Mouse (Mus musculus): ENCODE measurements at regions not wholly inside any gene's neighbourhood (a gene's known extent, or its start where the extent isn't known, plus 50 kb on each side); places are given as distances from the start of the nearest gene placed in this dataset.

GRCm38 (mm10) chr2:139230453-139230852 is 263.3 kb upstream of the Sptlc3 start:
- Histone ChIP-seq H3K4me1 (ENCODE audit: control insufficient read depth, insufficient read depth, low read length) (no peaks in the 10 kb centered on the region), H3K9ac (replicated peaks; ENCODE audit: low read depth, low read length) (no peak overlapping the region), H3K27me3 (ENCODE audit: control insufficient read depth, insufficient read depth, low read length) (no peaks in the 10 kb centered on the region), H3K27ac (ENCODE audit: low read length) (no peak overlapping the region), H3K4me2 (replicated peaks; ENCODE audit: low read depth, low read length) (no peak overlapping the region), H3K36me3 (ENCODE audit: control insufficient read depth, insufficient read depth, low read length) (no peaks in the 10 kb centered on the region), H3K9me3 (ENCODE audit: control insufficient read depth, low read depth, low read length) (no peaks in the 10 kb centered on the region), H3K4me3 (ENCODE audit: low read depth, low read length) (no peak overlapping the region)
- no peak for ATAC-seq (ENCODE audit: insufficient number of reproducible peaks, insufficient read depth, low FRiP score, low read depth)
- WGBS = 61% methylated on average over 3 of the region's 3 CpGs

DNA sequence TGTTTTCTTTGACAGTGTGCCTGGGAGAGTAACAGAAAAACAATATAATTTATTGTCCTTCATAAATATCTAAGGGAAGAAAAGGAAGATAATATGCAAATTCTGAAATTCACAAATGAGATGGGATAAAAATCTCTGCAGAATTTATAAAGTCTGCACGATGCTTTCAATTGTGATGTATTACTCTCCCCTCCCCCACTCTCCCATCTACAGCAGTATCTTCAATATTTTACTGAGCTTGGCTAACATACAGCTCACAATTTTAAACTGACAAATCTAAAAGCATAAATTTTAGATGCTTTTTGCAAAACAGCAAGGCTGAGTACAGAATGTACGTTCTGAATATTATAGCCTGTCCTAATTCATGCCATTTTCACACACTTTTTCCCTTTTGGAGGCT is 243.6 kb upstream of the Sptlc3 start:
- no peaks in the 10 kb centered on the region for H3K9me3 ChIP-seq (ENCODE audit: control insufficient read depth, low read depth, low read length)
- ATAC-seq (ENCODE audit: insufficient number of reproducible peaks, insufficient read depth, low FRiP score, low read depth) = no peak
- WGBS = 68% methylated on average over 2 of the region's 2 CpGs

GRCm38 (mm10) chr2:139267119-139267518 is 226.6 kb upstream of the Sptlc3 start:
- H3K4me3 ChIP-seq (ENCODE audit: low read depth, low read length) = no peak overlapping the region
- ATAC-seq (ENCODE audit: insufficient number of reproducible peaks, insufficient read depth, low FRiP score, low read depth) = no peak
- no peak overlapping the region for H3K9ac ChIP-seq (replicated peaks; ENCODE audit: low read depth, low read length)

More for the DNA sequence above, 243.6 kb upstream of the Sptlc3 start:
- no peak overlapping the region for H3K27ac ChIP-seq (ENCODE audit: low read length)
- no peaks in the 10 kb centered on the region for H3K27me3 ChIP-seq (ENCODE audit: control insufficient read depth, insufficient read depth, low read length)
- no peak overlapping the region for H3K4me3 ChIP-seq (ENCODE audit: low read depth, low read length)
- H3K36me3 ChIP-seq (ENCODE audit: control insufficient read depth, insufficient read depth, low read length) = no peaks in the 10 kb centered on the region
- H3K4me2 ChIP-seq (replicated peaks; ENCODE audit: low read depth, low read length) = no peak overlapping the region
- H3K9ac ChIP-seq (replicated peaks; ENCODE audit: low read depth, low read length) = no peak overlapping the region
- no peaks in the 10 kb centered on the region for H3K4me1 ChIP-seq (ENCODE audit: control insufficient read depth, insufficient read depth, low read length)

GRCm38 (mm10) chr2:139276581-139276980 is 217.1 kb upstream of the Sptlc3 start:
- Histone ChIP-seq H3K9ac (replicated peaks; ENCODE audit: low read depth, low read length) (no peak overlapping the region), H3K9me3 (ENCODE audit: control insufficient read depth, low read depth, low read length) (no peaks in the 10 kb centered on the region), H3K4me3 (ENCODE audit: low read depth, low read length) (no peak overlapping the region), H3K4me1 (ENCODE audit: control insufficient read depth, insufficient read depth, low read length) (no peaks in the 10 kb centered on the region), H3K27ac (ENCODE audit: low read length) (no peak overlapping the region), H3K4me2 (replicated peaks; ENCODE audit: low read depth, low read length) (no peak overlapping the region), H3K36me3 (ENCODE audit: control insufficient read depth, insufficient read depth, low read length) (no peaks in the 10 kb centered on the region), H3K27me3 (ENCODE audit: control insufficient read depth, insufficient read depth, low read length) (no peaks in the 10 kb centered on the region)
- WGBS = 74% methylated on average over 5 of the region's 5 CpGs
- no peak for ATAC-seq (ENCODE audit: insufficient number of reproducible peaks, insufficient read depth, low FRiP score, low read depth)

More at GRCm38 (mm10) chr2:139267119-139267518, 226.6 kb upstream of the Sptlc3 start:
- Histone ChIP-seq H3K36me3 (ENCODE audit: control insufficient read depth, insufficient read depth, low read length) (no peaks in the 10 kb centered on the region), H3K27ac (ENCODE audit: low read length) (no peak overlapping the region), H3K4me1 (ENCODE audit: control insufficient read depth, insufficient read depth, low read length) (no peaks in the 10 kb centered on the region), H3K4me2 (replicated peaks; ENCODE audit: low read depth, low read length) (no peak overlapping the region), H3K9me3 (ENCODE audit: control insufficient read depth, low read depth, low read length) (no peaks in the 10 kb centered on the region), H3K27me3 (ENCODE audit: control insufficient read depth, insufficient read depth, low read length) (no peaks in the 10 kb centered on the region)
- 90% methylated on average over 2 of the region's 2 CpGs for WGBS

DNA sequence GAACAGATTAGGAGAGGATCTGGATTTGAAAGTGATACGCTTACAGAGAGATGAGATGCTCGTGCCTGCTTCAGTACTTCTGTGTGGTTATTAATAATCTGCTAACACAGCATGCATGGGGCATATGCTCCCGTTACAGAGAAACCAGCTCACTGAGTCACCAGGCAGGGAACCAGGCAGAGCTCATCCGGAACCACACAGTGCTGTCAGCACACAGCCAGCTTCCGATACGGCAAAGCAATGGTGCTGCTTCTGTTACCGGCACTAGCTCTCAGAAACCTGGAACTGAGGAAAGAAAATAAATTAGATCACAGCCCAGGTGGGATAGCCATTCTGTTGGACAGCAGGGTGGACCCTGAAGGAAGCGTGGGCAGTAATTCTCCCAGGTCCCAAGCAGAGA is 216.1 kb upstream of the Sptlc3 start:
- Histone ChIP-seq H3K36me3 (ENCODE audit: control insufficient read depth, insufficient read depth, low read length) (no peaks in the 10 kb centered on the region), H3K4me3 (ENCODE audit: low read depth, low read length) (no peak overlapping the region), H3K4me1 (ENCODE audit: control insufficient read depth, insufficient read depth, low read length) (no peaks in the 10 kb centered on the region), H3K27ac (ENCODE audit: low read length) (no peak overlapping the region), H3K4me2 (replicated peaks; ENCODE audit: low read depth, low read length) (no peak overlapping the region), H3K9me3 (ENCODE audit: control insufficient read depth, low read depth, low read length) (no peaks in the 10 kb centered on the region), H3K27me3 (ENCODE audit: control insufficient read depth, insufficient read depth, low read length) (no peaks in the 10 kb centered on the region), H3K9ac (replicated peaks; ENCODE audit: low read depth, low read length) (no peak overlapping the region)
- WGBS = 88% methylated on average over 8 of the region's 8 CpGs
- no peak for ATAC-seq (ENCODE audit: insufficient number of reproducible peaks, insufficient read depth, low FRiP score, low read depth)

DNA sequence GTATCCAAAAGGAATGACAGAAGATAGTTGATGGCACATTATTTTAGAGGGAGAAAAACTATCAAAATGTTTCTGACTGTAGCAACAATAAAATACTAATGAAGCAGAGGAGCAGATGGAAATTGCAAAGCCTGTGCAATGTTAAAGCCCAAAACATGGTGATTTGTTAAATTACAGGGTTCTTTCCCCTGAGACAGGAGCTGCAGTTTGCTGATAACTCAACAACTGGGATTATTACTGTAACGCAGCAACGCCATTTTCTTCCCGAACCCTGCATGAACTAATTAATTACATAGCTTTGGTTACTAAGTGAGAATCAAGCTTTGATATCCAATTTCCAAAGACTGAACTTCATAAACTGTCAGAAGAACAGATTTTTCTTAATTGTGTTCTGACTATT is 212.7 kb upstream of the Sptlc3 start:
- WGBS = 67% methylated on average over 3 of the region's 3 CpGs
- no peak overlapping the region for H3K4me2 ChIP-seq (replicated peaks; ENCODE audit: low read depth, low read length)
- H3K9ac ChIP-seq (replicated peaks; ENCODE audit: low read depth, low read length) = no peak overlapping the region
- no peak for ATAC-seq (ENCODE audit: insufficient number of reproducible peaks, insufficient read depth, low FRiP score, low read depth)
- H3K4me3 ChIP-seq (ENCODE audit: low read depth, low read length) = no peak overlapping the region
- H3K9me3 ChIP-seq (ENCODE audit: control insufficient read depth, low read depth, low read length) = no peaks in the 10 kb centered on the region
- no peaks in the 10 kb centered on the region for H3K27me3 ChIP-seq (ENCODE audit: control insufficient read depth, insufficient read depth, low read length)
- H3K36me3 ChIP-seq (ENCODE audit: control insufficient read depth, insufficient read depth, low read length) = no peaks in the 10 kb centered on the region
- H3K27ac ChIP-seq (ENCODE audit: low read length) = no peak overlapping the region
- no peaks in the 10 kb centered on the region for H3K4me1 ChIP-seq (ENCODE audit: control insufficient read depth, insufficient read depth, low read length)

DNA sequence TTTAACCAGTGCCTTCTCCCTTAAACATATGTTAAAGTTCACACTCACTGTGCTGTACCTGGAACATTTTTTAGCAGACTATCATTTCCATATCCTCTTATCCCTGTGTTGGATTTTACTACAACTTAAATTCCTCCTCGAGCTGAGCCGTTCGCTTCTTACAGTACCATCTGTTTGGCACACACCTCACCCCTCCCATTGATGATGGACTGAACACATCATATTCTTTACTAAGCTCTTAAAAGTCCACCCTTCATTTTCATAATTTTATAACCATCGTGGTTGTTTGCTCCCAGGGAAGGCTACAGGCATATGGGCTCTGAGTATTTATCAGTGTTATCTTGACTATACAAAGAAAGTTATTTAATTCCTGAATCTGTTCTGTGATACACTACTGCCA is 209.4 kb upstream of the Sptlc3 start:
- H3K4me2 ChIP-seq (replicated peaks; ENCODE audit: low read depth, low read length) = no peak overlapping the region
- H3K9me3 ChIP-seq (ENCODE audit: control insufficient read depth, low read depth, low read length) = no peaks in the 10 kb centered on the region
- H3K27ac ChIP-seq (ENCODE audit: low read length) = no peak overlapping the region
- H3K27me3 ChIP-seq (ENCODE audit: control insufficient read depth, insufficient read depth, low read length) = no peaks in the 10 kb centered on the region
- WGBS = 79% methylated on average over 4 of the region's 4 CpGs
- no peaks in the 10 kb centered on the region for H3K4me1 ChIP-seq (ENCODE audit: control insufficient read depth, insufficient read depth, low read length)
- H3K9ac ChIP-seq (replicated peaks; ENCODE audit: low read depth, low read length) = no peak overlapping the region
- ATAC-seq (ENCODE audit: insufficient number of reproducible peaks, insufficient read depth, low FRiP score, low read depth) = no peak
- no peak overlapping the region for H3K4me3 ChIP-seq (ENCODE audit: low read depth, low read length)
- H3K36me3 ChIP-seq (ENCODE audit: control insufficient read depth, insufficient read depth, low read length) = no peaks in the 10 kb centered on the region

DNA sequence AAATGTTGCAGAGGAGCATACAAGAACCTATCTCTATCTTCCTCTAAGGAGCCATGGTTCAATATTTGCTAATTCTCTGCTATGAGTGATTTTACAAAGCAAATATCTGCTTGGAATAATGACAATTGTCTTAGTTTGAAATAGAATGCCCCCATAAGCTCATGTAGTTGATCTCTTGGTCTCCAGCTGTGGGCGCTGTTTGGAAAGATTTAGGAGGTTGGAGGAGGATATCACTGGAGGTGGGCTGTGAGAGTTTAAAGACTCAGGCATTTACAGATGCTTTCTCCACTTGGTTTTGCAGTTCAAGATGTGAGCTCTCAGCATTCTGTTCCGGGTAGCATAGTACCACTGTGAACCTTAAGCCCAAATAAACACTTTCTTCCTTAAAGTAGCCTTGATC is 207.3 kb upstream of the Sptlc3 start:
- Histone ChIP-seq H3K4me1 (ENCODE audit: control insufficient read depth, insufficient read depth, low read length) (no peaks in the 10 kb centered on the region), H3K27me3 (ENCODE audit: control insufficient read depth, insufficient read depth, low read length) (no peaks in the 10 kb centered on the region), H3K9me3 (ENCODE audit: control insufficient read depth, low read depth, low read length) (no peaks in the 10 kb centered on the region), H3K4me2 (replicated peaks; ENCODE audit: low read depth, low read length) (no peak overlapping the region), H3K36me3 (ENCODE audit: control insufficient read depth, insufficient read depth, low read length) (no peaks in the 10 kb centered on the region), H3K9ac (replicated peaks; ENCODE audit: low read depth, low read length) (no peak overlapping the region), H3K27ac (ENCODE audit: low read length) (no peak overlapping the region), H3K4me3 (ENCODE audit: low read depth, low read length) (no peak overlapping the region)
- no peak for ATAC-seq (ENCODE audit: insufficient number of reproducible peaks, insufficient read depth, low FRiP score, low read depth)
- 54% methylated on average over 2 of the region's 2 CpGs for WGBS

DNA sequence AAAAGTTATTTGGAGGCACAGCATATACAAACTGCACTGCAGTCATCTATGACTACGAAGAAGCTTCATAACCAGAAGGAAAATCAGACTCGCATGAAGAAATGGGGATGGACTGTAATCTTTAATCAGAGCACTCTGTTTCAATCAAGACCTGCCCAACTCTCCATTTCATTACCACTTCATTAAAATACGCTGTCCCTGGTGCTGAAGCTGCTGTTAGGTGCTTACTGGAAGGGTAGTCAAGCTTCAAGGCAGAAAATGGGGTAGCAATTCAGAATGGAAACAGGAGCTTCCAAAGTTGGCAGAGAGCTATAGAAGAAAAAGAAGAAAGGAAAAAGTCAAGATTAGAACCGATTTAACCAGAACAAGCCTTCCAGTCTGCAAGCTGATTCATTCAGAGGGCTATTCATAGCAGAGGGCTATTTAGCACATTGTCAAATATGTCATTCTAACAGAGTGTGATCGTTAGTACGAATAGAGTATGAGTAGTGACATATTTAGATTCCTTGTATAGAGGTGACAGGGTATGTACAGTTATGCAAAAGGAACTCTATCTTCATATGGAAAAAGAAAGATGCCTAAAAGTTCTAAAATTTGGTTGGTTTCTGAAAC is 195.1 kb upstream of the Sptlc3 start:
- Histone ChIP-seq H3K4me1 (ENCODE audit: control insufficient read depth, insufficient read depth, low read length) (no peaks in the 10 kb centered on the region), H3K4me2 (replicated peaks; ENCODE audit: low read depth, low read length) (no peak overlapping the region), H3K27ac (ENCODE audit: low read length) (no peak overlapping the region), H3K9me3 (ENCODE audit: control insufficient read depth, low read depth, low read length) (no peaks in the 10 kb centered on the region), H3K9ac (replicated peaks; ENCODE audit: low read depth, low read length) (no peak overlapping the region), H3K36me3 (ENCODE audit: control insufficient read depth, insufficient read depth, low read length) (no peaks in the 10 kb centered on the region), H3K27me3 (ENCODE audit: control insufficient read depth, insufficient read depth, low read length) (no peaks in the 10 kb centered on the region), H3K4me3 (ENCODE audit: low read depth, low read length) (no peak overlapping the region)
- ATAC-seq (ENCODE audit: insufficient number of reproducible peaks, insufficient read depth, low FRiP score, low read depth) = no peak
- 63% methylated on average over 6 of the region's 6 CpGs for WGBS
